Mouse (Mus musculus) left cerebral cortex, postnatal 36 days (tissue): ENCODE results near the gene Emc7. TPM values are rescaled to one million over a fixed set of nuclear protein-coding genes. Genes with fewer than 3 reads are reported as not detected.
"Not testable (repeated sequence)": the region's sequence is repeated elsewhere in the genome, so short reads cannot be mapped to it uniquely, and the experiment has no call there.

Experiments
- DNase-seq, 2 experiments: peaks; one replicate each; pipeline ENCODE4 v3.0.0; 2021 to 2022; ENCODE audit warnings: low spot score in 2 of 2, mixed read lengths in 1 of 2
- intact Hi-C: fragments of 180-260 bp; cut with DNase I; formaldehyde crosslinking; loops from one replicate; pipeline ENCODE4 v1.15.1; 2025
- total RNA-seq, 2 experiments: library from RNA; stranded (reverse); gene quantifications; 2 replicates each; pipeline ENCODE4 v1.2.3; 2021

The Emc7 gene
- total RNA-seq = 10 to 100 TPM; 46.7 to 50.5 TPM

DNA sequence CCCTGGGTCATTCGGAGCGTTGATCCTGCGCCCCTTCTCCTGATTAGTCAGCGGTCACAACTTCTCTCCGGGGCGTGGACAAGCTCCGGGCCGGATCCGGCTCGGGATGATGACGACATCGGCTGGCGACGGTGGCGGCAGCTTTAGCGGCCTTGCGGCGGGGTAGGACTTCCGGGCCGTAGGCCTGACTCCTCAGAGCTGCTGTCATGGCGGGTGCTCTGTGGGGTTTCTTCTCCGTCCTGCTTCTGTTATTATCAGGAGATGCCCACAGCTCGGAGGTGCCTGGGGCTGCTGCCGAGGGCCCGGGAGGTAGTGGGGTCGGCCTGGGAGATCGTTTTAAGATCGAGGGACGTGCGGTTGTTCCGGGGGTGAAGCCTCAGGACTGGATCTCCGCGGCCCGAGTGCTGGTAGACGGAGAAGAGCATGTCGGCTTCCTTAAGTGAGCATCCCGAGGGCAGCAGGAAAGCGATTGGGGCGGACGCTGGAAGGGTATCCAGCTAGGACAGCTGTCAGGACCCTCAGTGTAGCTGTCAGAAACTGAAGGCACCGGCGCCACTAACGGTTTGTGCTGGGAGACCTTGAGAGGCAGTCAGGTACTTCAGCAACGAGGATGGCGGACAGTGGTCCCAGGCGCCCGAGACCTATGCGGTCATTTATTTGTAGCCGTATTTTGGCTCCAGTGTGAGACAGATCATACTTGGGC is at the start of gene Emc7:
Gene Emc7, plus strand, starts transcription at position 136 of the 703 bp plus-strand sequence.
- peak; percentile 98 for DNase-seq
- intact Hi-C loops = no loop called here

DNA sequence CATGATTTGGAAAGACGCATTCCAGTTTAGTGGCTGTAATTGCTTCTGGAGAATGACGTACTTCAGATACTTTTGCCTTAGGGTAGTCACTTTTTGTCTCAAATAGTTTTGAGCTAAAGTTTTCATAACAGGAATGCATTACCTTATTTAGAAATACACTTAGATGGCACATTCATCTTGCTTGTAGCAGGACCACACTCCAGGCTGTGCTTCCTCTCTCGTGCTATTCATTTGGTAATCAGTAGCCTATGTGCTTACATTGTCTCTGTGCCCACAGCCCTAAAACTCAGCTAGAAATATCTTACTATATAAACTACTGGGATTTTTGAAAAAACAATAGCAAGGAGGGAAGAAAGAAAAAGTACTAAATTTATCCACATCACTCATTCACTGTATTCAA is 47.8 kb upstream of the Emc7 start:
- intact Hi-C loops = no loop called here
- DNase-seq = no peak

DNA sequence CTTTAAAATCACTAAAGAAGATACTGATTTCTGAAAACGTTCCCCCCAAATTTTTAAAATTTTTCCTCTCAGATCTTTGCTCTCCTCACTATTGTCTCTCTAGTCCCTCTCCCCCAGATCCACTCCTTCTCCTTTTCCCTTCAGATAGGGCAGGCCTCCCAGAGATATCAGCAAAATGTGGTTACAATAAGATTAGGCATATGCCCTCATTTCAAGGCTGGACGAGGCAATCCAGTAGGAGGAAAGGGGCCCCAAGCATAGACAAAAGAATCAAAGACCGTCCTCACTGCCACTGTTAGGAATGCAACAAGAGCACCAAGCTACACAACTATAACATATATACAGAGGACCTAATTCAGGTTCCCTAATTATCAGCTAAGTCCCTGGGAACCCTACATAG is 29.5 kb upstream of the Emc7 start:
- no peak for DNase-seq
- intact Hi-C loops = no loop called here

GRCm38 (mm10) chr2:112428534-112428933 is 26.3 kb upstream of the Emc7 start:
- intact Hi-C loops, DNase-seq: not testable (repeated sequence)

- intact Hi-C loops = no loop called here
- DNase-seq = no peak
Observed at GRCm38 (mm10) chr2:112429665-112430064, 25.1 kb upstream of the Emc7 start.

- DNase-seq = no peak
Observed at GRCm38 (mm10) chr2:112430403-112430802, 24.4 kb upstream of the Emc7 start.

GRCm38 (mm10) chr2:112432523-112432922 is 22.3 kb upstream of the Emc7 start:
- intact Hi-C loops = no loop called here
- DNase-seq = no peak

More at GRCm38 (mm10) chr2:112430403-112430802, 24.4 kb upstream of the Emc7 start:
- intact Hi-C loops = no loop called here

DNA sequence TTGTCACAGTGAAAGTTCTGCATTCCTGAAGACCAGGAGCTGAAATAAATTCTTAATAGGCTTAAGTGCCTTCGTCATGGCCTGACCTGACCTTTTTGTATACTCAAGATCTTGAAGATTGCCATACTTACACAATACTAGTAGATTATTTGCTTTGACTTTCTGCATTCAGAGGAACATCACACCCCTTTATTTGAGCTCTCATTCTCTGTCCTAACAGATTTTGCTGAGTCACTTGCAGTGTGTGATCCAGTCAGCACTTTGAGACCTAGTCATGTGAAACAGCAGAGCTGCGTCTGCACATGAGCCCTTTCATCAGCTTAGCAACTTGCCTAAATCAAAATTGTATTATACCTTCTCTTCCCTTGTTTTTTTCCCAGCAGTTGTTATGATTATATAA is 21.4 kb upstream of the Emc7 start:
- intact Hi-C loops = no loop called here
- no peak for DNase-seq

GRCm38 (mm10) chr2:112436292-112436691 is 18.5 kb upstream of the Emc7 start:
- no peak for DNase-seq
- intact Hi-C loops = no loop called here

- no peak for DNase-seq
- intact Hi-C loops = no loop called here
Observed at GRCm38 (mm10) chr2:112437589-112437988, 17.2 kb upstream of the Emc7 start.

DNA sequence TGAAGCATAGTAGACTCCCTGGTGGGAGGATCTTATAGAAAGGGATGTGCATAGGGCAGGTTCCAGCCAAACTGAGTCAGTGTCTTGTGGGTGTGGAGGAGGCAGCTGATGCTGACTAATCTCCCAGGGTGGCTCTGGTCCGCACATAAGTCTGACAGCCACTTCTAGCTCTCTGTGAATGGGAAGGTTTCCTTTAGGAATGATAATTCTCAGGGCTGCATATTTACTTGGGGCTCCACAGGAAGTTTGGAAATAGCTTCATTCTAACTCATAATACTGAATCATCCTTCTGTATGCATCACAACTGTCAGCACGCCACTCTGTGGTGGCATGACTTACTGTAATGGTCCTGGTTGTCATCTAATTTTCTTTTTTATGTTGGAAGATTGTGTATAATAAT is 11.3 kb upstream of the Emc7 start:
- peak; percentile 21 to 28 for DNase-seq
- intact Hi-C loops = no loop called here

DNA sequence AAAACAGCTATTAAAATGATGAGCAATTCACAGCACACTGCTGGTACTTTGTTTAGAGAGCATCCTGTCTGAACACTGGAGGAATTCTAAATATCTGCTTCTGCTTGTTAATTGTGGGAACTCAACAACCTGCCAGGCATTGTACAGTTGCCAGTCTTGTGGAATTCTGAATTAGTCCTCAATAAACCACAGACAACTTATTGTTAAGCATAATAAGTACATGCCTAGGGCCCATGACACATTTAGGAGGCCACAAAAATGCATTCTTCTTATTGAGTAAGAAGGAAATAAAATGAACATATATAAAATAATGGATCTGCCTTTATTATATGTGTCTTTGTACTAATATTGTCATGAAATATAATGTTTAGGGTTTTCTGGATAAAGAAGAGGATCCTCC is 9.3 kb upstream of the Emc7 start:
- no peak for DNase-seq
- intact Hi-C loops = no loop called here

DNA sequence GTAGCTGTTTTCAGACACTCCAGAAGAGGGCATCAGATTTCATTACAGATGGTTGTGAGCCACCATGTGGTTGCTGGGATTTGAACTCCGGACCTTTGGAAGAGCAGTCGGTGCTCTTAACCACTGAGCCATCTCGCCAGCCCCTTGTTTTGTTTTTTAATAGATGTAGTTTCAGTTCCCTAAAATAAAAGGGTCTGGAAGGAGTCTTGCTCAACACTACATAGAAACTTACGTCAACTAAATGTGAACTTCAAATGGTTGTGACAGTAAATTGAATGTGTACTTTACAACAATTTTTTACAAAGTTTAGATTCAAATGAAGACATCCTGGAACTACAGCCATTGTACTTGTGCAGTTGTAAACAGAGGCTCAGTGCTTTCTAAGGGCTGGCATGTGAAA is 6.8 kb upstream of the Emc7 start:
- DNase-seq, intact Hi-C loops: not testable (repeated sequence)

DNA sequence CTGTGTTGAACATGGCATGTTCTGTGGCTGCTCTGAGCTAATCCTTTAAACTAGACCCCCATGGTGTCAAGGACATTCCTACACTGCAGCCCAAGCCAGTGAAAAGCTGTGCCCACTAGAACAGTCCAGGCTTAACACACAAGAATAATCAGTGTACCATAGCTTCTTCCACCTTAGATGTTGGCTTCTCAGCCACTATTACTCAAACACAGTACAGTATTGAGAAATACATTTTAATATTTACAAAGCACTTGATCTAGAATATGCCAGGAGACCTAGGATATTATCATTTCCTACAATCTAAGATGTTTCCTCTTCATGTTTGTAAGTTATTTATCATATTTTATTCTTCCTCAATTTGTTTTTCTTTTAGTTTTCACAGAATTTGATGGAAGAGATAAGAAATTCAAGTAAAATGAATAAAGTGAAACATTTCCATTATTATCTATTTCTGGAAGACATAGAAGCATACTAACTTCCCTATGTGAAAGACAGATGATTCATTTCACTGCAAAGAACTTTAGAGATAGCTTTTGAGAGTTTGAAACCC is 6.2 kb upstream of the Emc7 start:
- intact Hi-C loops = no loop called here
- no peak for DNase-seq

DNA sequence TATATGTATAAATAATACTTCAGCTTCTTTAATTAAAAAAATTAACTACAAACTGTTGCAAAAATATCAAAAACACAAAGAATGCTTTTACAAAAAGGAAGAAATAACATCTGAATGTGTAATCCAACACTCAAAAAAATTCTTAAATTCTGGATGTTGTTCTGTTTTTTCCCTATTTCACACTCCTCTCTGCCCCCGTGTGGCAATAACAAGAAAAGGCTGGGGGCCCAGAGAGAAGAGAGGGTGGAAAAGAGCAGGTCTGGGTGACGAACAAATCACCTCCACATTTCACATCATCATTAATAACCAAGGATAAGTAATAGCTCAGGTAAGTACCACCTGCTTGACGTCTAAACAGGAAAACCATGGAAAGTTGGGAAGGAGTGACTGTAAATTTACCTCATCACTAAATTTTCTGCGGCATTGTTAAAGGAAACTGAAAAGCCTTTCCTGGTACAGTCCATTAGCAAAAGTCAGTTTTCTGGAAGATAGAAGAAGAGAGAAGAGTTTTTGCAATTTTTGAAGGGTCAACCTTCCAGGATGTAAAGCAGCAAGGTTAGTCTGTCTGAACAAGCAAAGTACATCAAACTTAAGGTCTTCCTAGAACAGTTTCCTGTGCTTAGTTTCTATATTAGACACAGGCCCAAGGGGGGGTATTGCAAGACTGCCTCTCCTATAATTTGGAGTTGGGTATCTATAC is 5.0 kb upstream of the Emc7 start:
- intact Hi-C loops = loop anchor here (2.0 kb wide), 1 partner anchor 71 kb away; the partner anchor contains the start of gene Katnbl1
- DNase-seq = no peak

- DNase-seq, intact Hi-C loops: not testable (repeated sequence)
Observed at GRCm38 (mm10) chr2:112452513-112452912, 2.3 kb upstream of the Emc7 start.

GRCm38 (mm10) chr2:112454125-112454861 is 504 bp upstream of the Emc7 start:
- intact Hi-C loops = no loop called here
- no peak for DNase-seq

DNA sequence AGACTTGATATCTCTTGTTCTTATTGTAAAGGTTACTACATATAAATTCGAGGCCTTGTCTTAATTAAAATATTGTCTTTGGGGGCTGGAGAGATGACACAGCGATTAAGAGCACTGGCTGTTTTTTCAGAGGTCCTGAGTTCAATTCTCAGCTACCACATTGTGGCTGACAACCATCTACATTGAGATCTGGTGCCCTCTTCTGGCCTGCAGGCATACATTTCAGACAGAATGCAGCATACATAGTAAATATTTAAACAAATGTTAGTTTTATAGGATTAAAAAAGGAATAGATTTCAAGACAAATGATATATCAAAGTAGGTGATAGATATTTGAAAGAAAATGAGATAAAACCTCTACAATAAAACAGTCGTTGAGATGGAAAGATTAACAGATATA is 5.8 kb downstream of the Emc7 start:
- DNase-seq = no peak
- intact Hi-C loops = no loop called here

- no peak for DNase-seq
- intact Hi-C loops = no loop called here
Observed at GRCm38 (mm10) chr2:112469542-112469941, 14.7 kb downstream of the Emc7 start.

GRCm38 (mm10) chr2:112470961-112471381 is 16.2 kb downstream of the Emc7 start:
- DNase-seq = no peak
- intact Hi-C loops = no loop called here
